In the genomic region with DNA sequence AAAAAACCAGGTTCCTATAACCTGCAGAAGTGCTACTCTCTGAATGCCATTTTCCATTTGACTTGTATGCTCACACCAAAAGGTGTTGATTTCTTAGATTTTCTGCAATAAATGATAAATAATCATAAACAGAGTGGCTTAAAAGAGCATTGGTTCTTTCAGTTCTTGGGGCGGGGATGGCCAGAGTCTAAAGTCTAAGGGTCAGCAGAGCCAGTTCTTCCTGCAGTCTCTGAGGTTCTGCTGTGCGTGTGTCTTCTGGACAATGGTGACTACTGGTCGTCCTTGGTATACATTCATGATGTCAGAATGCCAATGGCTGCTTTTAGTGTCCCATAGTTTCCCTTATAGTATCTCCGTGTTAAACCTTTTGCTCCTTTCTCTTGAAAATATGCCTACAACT, we compare ENCODE assay signal across 22 mouse cellular contexts.
"Had no signal": no experiment of that assay in that cellular context is flagged by ENCODE, and none has a peak within 500 bp of the region (broad histone marks: within the 10 kb centered on the region; RNA-seq: fewer than 3 reads in every experiment).

No protein-coding gene starts in this region.

- H3K4me3 ChIP-seq: gastrocnemius, adult 2 months; heart, embryonic 10.5 days; heart, embryonic 12.5 days; hindbrain, embryonic 10.5 days; hindbrain, embryonic 12.5 days; left cerebral cortex, adult 2 months; limb, embryonic 10.5 days; limb, embryonic 12.5 days; liver, embryonic 13.5 days; liver, embryonic 15.5 days had no signal

- H3K9me3 ChIP-seq: heart, embryonic 10.5 days; heart, embryonic 12.5 days; hindbrain, embryonic 10.5 days; hindbrain, embryonic 12.5 days; limb, embryonic 10.5 days; limb, embryonic 12.5 days; liver, embryonic 13.5 days; liver, embryonic 15.5 days had no signal

- H3K4me2 ChIP-seq: heart, embryonic 12.5 days; hindbrain, embryonic 12.5 days; hindbrain, embryonic 14.5 days; limb, embryonic 12.5 days; liver, embryonic 11.5 days; liver, embryonic 13.5 days; liver, embryonic 15.5 days had no signal

- DNase-seq: gastrocnemius, postnatal 10 days; heart, postnatal 10 days; heart, postnatal 4 days; kidney, adult 18-20 months; kidney, postnatal 25 days; liver; liver, embryonic 13.5 days; liver, postnatal 0 days had no signal

- H3K27ac ChIP-seq: gastrocnemius, adult 2 months; heart, embryonic 10.5 days; hindbrain, embryonic 10.5 days; hindbrain, embryonic 12.5 days; hindbrain, embryonic 14.5 days; kidney, postnatal 0 days; left cerebral cortex, adult 2 months; limb, embryonic 10.5 days; limb, embryonic 12.5 days; liver, embryonic 13.5 days; liver, embryonic 15.5 days had no signal

- H3K9ac ChIP-seq: heart, embryonic 12.5 days; hindbrain, embryonic 12.5 days; hindbrain, embryonic 14.5 days; limb, embryonic 12.5 days; liver, embryonic 13.5 days; liver, embryonic 15.5 days; liver, postnatal 0 days had no signal

- H3K27me3 ChIP-seq: heart, embryonic 12.5 days; hindbrain, embryonic 12.5 days; limb, embryonic 12.5 days; liver, embryonic 13.5 days; liver, embryonic 15.5 days had no signal

- H3K36me3 ChIP-seq: heart, embryonic 10.5 days; heart, embryonic 12.5 days; hindbrain, embryonic 10.5 days; hindbrain, embryonic 12.5 days; limb, embryonic 10.5 days; limb, embryonic 12.5 days; liver, embryonic 13.5 days; liver, embryonic 15.5 days had no signal

- ATAC-seq: hindbrain, embryonic 16.5 days; inflammation-experienced regulatory T-cells, adult 6 months; liver, postnatal 0 days had no signal

- H3K4me1 ChIP-seq: heart, embryonic 10.5 days; heart, embryonic 12.5 days; hindbrain, embryonic 10.5 days; hindbrain, embryonic 12.5 days; limb, embryonic 10.5 days; limb, embryonic 12.5 days; liver, embryonic 13.5 days; liver, embryonic 15.5 days had no signal
